Mouse (Mus musculus) layer of hippocampus, adult 11-12 months (tissue): ENCODE measurements around the gene Zap70.

ENCODE experiments used
- DNase-seq: peaks from one replicate; pipeline ENCODE4 v3.0.0; 2022; ENCODE audit warnings: low spot score

The Zap70 gene

DNA sequence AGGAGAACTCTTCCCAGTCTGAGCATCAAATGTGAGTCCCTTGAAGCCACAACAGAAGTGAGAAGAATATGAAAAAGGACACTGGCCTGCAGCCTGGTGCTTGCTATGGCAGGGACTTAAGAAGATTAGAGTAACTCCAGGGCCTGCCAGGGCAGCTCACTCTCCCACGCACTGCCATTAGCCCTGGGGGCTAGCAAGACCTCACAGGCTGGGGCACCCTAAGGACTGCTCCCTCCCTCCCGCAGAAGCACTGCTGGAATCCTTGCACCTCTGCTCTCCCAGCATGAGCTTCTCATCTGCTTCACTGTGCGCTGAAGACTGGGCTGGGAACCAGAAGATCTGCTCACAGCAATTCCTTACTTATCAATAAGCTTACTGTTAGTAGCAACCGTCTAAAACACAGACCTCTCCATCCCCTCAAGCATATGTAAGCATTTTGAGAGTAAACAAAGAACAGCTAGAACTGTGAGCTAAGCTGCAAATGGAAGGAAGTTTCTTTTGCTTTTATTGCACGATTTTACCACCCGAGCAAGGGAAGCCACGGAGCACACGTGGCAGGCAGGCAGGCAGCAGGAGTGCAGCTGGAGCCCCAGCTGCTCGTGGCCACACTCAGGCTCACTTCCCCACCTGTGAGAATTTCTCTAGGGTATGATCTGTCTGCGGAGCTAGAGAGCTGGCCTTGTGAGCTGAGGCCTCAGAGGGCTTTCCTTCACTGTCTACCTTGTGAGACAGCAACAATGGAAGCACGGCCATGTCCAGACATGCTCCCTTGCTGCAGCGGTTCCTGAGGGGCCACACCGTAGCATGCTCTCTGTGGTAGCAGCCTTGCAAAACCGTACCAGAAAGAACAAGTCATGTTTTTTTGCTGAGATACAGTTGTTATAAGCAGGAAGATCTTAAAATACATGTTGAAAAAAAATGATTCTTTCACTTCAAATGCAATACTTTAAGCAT is 69.6 kb downstream of the Zap70 start:
- DNase-seq, result no peak
